Mouse (Mus musculus) ES-Bruce4 (cell line): Measurements from ENCODE around the gene Ttll1.

Source experiments
- CTCF ChIP-seq: IDR thresholded peaks from one replicate; pipeline ENCODE4 v1.8.1; 2011; ENCODE audit warnings: low read depth, low read length
- EP300 ChIP-seq: IDR thresholded peaks from 2 replicates; pipeline ENCODE4 v1.6.1; 2011; ENCODE audit warnings: low read depth, low read length; ENCODE audit not compliant: insufficient read depth
- POLR2A ChIP-seq: IDR thresholded peaks from one replicate; pipeline ENCODE4 v1.8.1; 2011; ENCODE audit warnings: low read length; ENCODE audit not compliant: insufficient read depth

GRCm38 (mm10) chr15:83482645-83483224 is 28.0 kb downstream of the Ttll1 start:
- TF ChIP-seq CTCF (no peak), EP300 (no peak), POLR2A (no peak)
